12 mouse cellular contexts compared by ENCODE assay signal in genomic region chr10:50063392-50063791, GRCm38 (mm10).
"Had no signal": no experiment of that assay in that cellular context is flagged by ENCODE, and none has a peak within 500 bp of the region (broad histone marks: within the 10 kb centered on the region; RNA-seq: fewer than 3 reads in every experiment).

No protein-coding gene starts in this region.

- H3K9ac ChIP-seq: limb, embryonic 15.5 days; liver, embryonic 12.5 days; lung, embryonic 14.5 days; midbrain, embryonic 15.5 days; neural tube, embryonic 13.5 days had no signal

- DNase-seq: kidney, postnatal 25 days; layer of hippocampus, postnatal 36 days; lung, embryonic 14.5 days; lung, postnatal 10 days; retina, postnatal 1 day; thymus, postnatal 36 days had no signal

- H3K36me3 ChIP-seq: limb, embryonic 15.5 days; liver, embryonic 12.5 days; midbrain, embryonic 15.5 days; neural tube, embryonic 13.5 days had no signal

- H3K4me1 ChIP-seq: limb, embryonic 15.5 days; liver, embryonic 12.5 days; megakaryocyte, embryonic 14.5 days; midbrain, embryonic 15.5 days; neural tube, embryonic 13.5 days had no signal

- H3K27ac ChIP-seq: limb, embryonic 15.5 days; liver, embryonic 12.5 days; macrophage; midbrain, embryonic 15.5 days; neural tube, embryonic 13.5 days had no signal

- H3K27me3 ChIP-seq: limb, embryonic 15.5 days; liver, embryonic 12.5 days; megakaryocyte, embryonic 14.5 days; midbrain, embryonic 15.5 days; neural tube, embryonic 13.5 days had no signal

- H3K4me3 ChIP-seq: limb, embryonic 15.5 days; liver, embryonic 12.5 days; megakaryocyte, embryonic 14.5 days; midbrain, embryonic 15.5 days; neural tube, embryonic 13.5 days had no signal
